Mouse (Mus musculus): Measurements from ENCODE around the gene Lpcat3. TPM values are rescaled to one million over a fixed set of nuclear protein-coding genes. Genes with fewer than 3 reads are reported as not detected.
A peak's percentile ranks its signal among the peaks of the same experiment; 100 is the strongest.

Gene Lpcat3
- polyA plus RNA-seq, 1 experiment, result not detected

- under 1% methylated on average over 76 of the region's 76 CpGs for WGBS
- Histone ChIP-seq H3K27ac (ENCODE audit: insufficient read depth, low read depth, low read length) (no peak within 1 kb of the TSS), H3K4me1 (ENCODE audit: control insufficient read depth, insufficient read depth, low read length) (peaks cover 14% of the 10 kb centered on the region), H3K4me3 (ENCODE audit: insufficient read depth, low read depth, low read length) (peak within 1 kb of the TSS; percentile 91)
- no peak for TF ChIP-seq CTCF (IDR thresholded peaks at IDR 0.05; ENCODE audit: insufficient read depth, low read depth, low read length)
- TF ChIP-seq POLR2A (IDR thresholded peaks at IDR 0.05; ENCODE audit: insufficient read depth, low read depth, low read length), result peak; percentile 18; the same call in 1 of the 2 replicates
Observed at GRCm38 (mm10) chr6:124711824-124712782, 49.3 kb downstream of the Lpcat3 start, which contains the start of the genes Emg1 and Phb2. Emg1 (minus strand) TSS chr6:124712178. Phb2 (plus strand) TSS chr6:124712336.

GRCm38 (mm10) chr6:124712918-124713317 lies 50.1 kb downstream of the Lpcat3 start:
- Histone ChIP-seq H3K4me1 (ENCODE audit: control insufficient read depth, insufficient read depth, low read length) (peaks cover 15% of the 10 kb centered on the region), H3K4me3 (ENCODE audit: insufficient read depth, low read depth, low read length) (peak overlapping the region; percentile 66), H3K27ac (ENCODE audit: insufficient read depth, low read depth, low read length) (no peak overlapping the region)
- 11% methylated on average over 11 of the region's 11 CpGs for WGBS
- no peak for TF ChIP-seq POLR2A (IDR thresholded peaks at IDR 0.05; ENCODE audit: insufficient read depth, low read depth, low read length)
- TF ChIP-seq CTCF (IDR thresholded peaks at IDR 0.05; ENCODE audit: insufficient read depth, low read depth, low read length), result no peak

GRCm38 (mm10) chr6:124716864-124717490 lies 54.1 kb downstream of the Lpcat3 start:
- WGBS, result 46% methylated on average over 20 of the region's 20 CpGs
- Histone ChIP-seq H3K4me3 (ENCODE audit: insufficient read depth, low read depth, low read length) (no peak overlapping the region), H3K4me1 (ENCODE audit: control insufficient read depth, insufficient read depth, low read length) (peaks cover 12% of the 10 kb centered on the region), H3K27ac (ENCODE audit: insufficient read depth, low read depth, low read length) (no peak overlapping the region; the same call in 1 of the 2 replicates)
- no peak for TF ChIP-seq CTCF (IDR thresholded peaks at IDR 0.05; ENCODE audit: insufficient read depth, low read depth, low read length)

- TF ChIP-seq POLR2A (IDR thresholded peaks at IDR 0.05; ENCODE audit: insufficient read depth, low read depth, low read length) (no peak), CTCF (IDR thresholded peaks at IDR 0.05; ENCODE audit: insufficient read depth, low read depth, low read length) (no peak)
- H3K27ac ChIP-seq (ENCODE audit: insufficient read depth, low read depth, low read length), result no peak overlapping the region
- H3K4me1 ChIP-seq (ENCODE audit: control insufficient read depth, insufficient read depth, low read length), result peaks cover 9% of the 10 kb centered on the region
- WGBS, result 84% methylated on average over 13 of the region's 13 CpGs
- no peak overlapping the region for H3K4me3 ChIP-seq (ENCODE audit: insufficient read depth, low read depth, low read length)
Observed at GRCm38 (mm10) chr6:124717968-124718367, 55.1 kb downstream of the Lpcat3 start.

DNA sequence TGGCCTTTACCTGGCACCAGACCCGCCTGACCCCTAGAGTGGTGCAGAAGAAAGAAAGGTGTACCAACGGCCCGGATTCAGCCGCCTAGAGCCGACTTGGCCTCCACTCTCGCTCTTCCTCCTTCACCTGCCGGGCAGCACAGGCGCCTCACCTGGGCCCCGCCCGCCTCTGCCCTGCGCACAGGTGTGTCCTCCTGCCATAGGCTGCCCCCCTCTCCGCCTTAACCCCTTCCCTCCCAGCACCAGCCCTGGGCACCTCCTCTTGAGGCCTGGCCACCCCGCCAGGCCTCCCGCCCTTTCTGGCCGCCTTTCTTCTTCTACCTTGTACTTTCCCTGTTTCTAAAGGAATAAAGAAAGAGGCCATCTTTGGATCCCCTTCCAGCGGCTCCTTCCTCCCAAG lies 55.9 kb downstream of the Lpcat3 start:
- Histone ChIP-seq H3K27ac (ENCODE audit: insufficient read depth, low read depth, low read length) (no peak overlapping the region), H3K4me1 (ENCODE audit: control insufficient read depth, insufficient read depth, low read length) (peaks cover 6% of the 10 kb centered on the region; the same call in 1 of the 2 replicates), H3K4me3 (ENCODE audit: insufficient read depth, low read depth, low read length) (no peak overlapping the region)
- no peak for TF ChIP-seq POLR2A (IDR thresholded peaks at IDR 0.05; ENCODE audit: insufficient read depth, low read depth, low read length)
- TF ChIP-seq CTCF (IDR thresholded peaks at IDR 0.05; ENCODE audit: insufficient read depth, low read depth, low read length), result no peak
- 74% methylated on average over 16 of the region's 16 CpGs for WGBS

GRCm38 (mm10) chr6:124719354-124719978 lies 56.6 kb downstream of the Lpcat3 start:
- TF ChIP-seq CTCF (IDR thresholded peaks at IDR 0.05; ENCODE audit: insufficient read depth, low read depth, low read length) (no peak), POLR2A (IDR thresholded peaks at IDR 0.05; ENCODE audit: insufficient read depth, low read depth, low read length) (no peak)
- Histone ChIP-seq H3K4me3 (ENCODE audit: insufficient read depth, low read depth, low read length) (no peak overlapping the region), H3K27ac (ENCODE audit: insufficient read depth, low read depth, low read length) (no peak overlapping the region), H3K4me1 (ENCODE audit: control insufficient read depth, insufficient read depth, low read length) (0 out of 2 replicates have a peak, but pooled peaks cover 3% of the 10 kb centered on the region)
- WGBS, result 78% methylated on average over 7 of the region's 7 CpGs

- TF ChIP-seq CTCF (IDR thresholded peaks at IDR 0.05; ENCODE audit: insufficient read depth, low read depth, low read length) (no peak), POLR2A (IDR thresholded peaks at IDR 0.05; ENCODE audit: insufficient read depth, low read depth, low read length) (no peak)
- Histone ChIP-seq H3K4me1 (ENCODE audit: control insufficient read depth, insufficient read depth, low read length) (0 out of 2 replicates have a peak, but pooled peaks cover 3% of the 10 kb centered on the region), H3K27ac (ENCODE audit: insufficient read depth, low read depth, low read length) (no peak overlapping the region), H3K4me3 (ENCODE audit: insufficient read depth, low read depth, low read length) (no peak overlapping the region)
- WGBS, result 60% methylated on average over 11 of the region's 11 CpGs
Observed at GRCm38 (mm10) chr6:124720904-124721303, 58.1 kb downstream of the Lpcat3 start.

GRCm38 (mm10) chr6:124722876-124723473 lies 60.1 kb downstream of the Lpcat3 start:
- no peak for TF ChIP-seq CTCF (IDR thresholded peaks at IDR 0.05; ENCODE audit: insufficient read depth, low read depth, low read length)
- TF ChIP-seq POLR2A (IDR thresholded peaks at IDR 0.05; ENCODE audit: insufficient read depth, low read depth, low read length), result no peak
- 82% methylated on average over 6 of the region's 6 CpGs for WGBS
- Histone ChIP-seq H3K27ac (ENCODE audit: insufficient read depth, low read depth, low read length) (no peak overlapping the region), H3K4me1 (ENCODE audit: control insufficient read depth, insufficient read depth, low read length) (no peaks in the 10 kb centered on the region), H3K4me3 (ENCODE audit: insufficient read depth, low read depth, low read length) (no peak overlapping the region)
